Mouse (Mus musculus): Measurements from ENCODE around the gene Myo1d. TPM values are rescaled to one million over a fixed set of nuclear protein-coding genes. Genes with fewer than 3 reads are reported as not detected.

The Myo1d gene
- polyA plus RNA-seq, 1 experiment = 10.8 TPM

GRCm38 (mm10) chr11:80479425-80479824, 300.4 kb downstream of the Myo1d start:
- no peaks in the 10 kb centered on the region for H3K27me3 ChIP-seq (ENCODE audit: control insufficient read depth, insufficient read depth, insufficient read length)
- peaks cover 31% of the 10 kb centered on the region for H3K79me3 ChIP-seq (ENCODE audit: low read depth)
- peaks cover 30% of the 10 kb centered on the region for H3K36me3 ChIP-seq (ENCODE audit: control insufficient read depth, insufficient read depth)
- H3K79me2 ChIP-seq (ENCODE audit: control insufficient read depth, insufficient read depth) = peaks cover 50% of the 10 kb centered on the region
- TF ChIP-seq CEBPB (IDR thresholded peaks at IDR 0.05; ENCODE audit: low read depth) (no peak), MYOG (IDR thresholded peaks at IDR 0.05; ENCODE audit: control insufficient read depth, extremely low read depth, insufficient read length) (no peak), FOSL1 (IDR thresholded peaks at IDR 0.05; ENCODE audit: insufficient read depth, low read length, poor library complexity, severe bottlenecking) (no peak)
- no peak overlapping the region for H3K4me3 ChIP-seq (ENCODE audit: insufficient read depth, poor library complexity, severe bottlenecking)
- no peak overlapping the region for H3ac ChIP-seq (ENCODE audit: control insufficient read depth, insufficient read length, low read depth)

- H3K79me3 ChIP-seq (ENCODE audit: low read depth) = peaks cover 31% of the 10 kb centered on the region
- H3K27me3 ChIP-seq (ENCODE audit: control insufficient read depth, insufficient read depth, insufficient read length) = no peaks in the 10 kb centered on the region
- H3ac ChIP-seq (ENCODE audit: control insufficient read depth, insufficient read length, low read depth) = no peak overlapping the region
- TF ChIP-seq USF1 (IDR thresholded peaks at IDR 0.05; ENCODE audit: low read depth) = no peak
- TF ChIP-seq CEBPB (IDR thresholded peaks at IDR 0.05; ENCODE audit: low read depth) = no peak
- TF ChIP-seq CTCF (IDR thresholded peaks at IDR 0.05; ENCODE audit: control insufficient read depth, insufficient read depth, insufficient read length) = no peak
- TF ChIP-seq MAX (IDR thresholded peaks at IDR 0.05) = no peak
- TF ChIP-seq MYOD1 (IDR thresholded peaks at IDR 0.05; ENCODE audit: control insufficient read depth, insufficient read length, low read depth) = no peak
- no peak for TF ChIP-seq MYOG (IDR thresholded peaks at IDR 0.05; ENCODE audit: control insufficient read depth, extremely low read depth, insufficient read length)
- no peak for TF ChIP-seq FOSL1 (IDR thresholded peaks at IDR 0.05; ENCODE audit: insufficient read depth, low read length, poor library complexity, severe bottlenecking)
- peak overlapping the region; percentile 14 for H3K4me3 ChIP-seq (ENCODE audit: insufficient read depth, poor library complexity, severe bottlenecking)
- peaks cover 50% of the 10 kb centered on the region for H3K79me2 ChIP-seq (ENCODE audit: control insufficient read depth, insufficient read depth)
- H3K36me3 ChIP-seq (ENCODE audit: control insufficient read depth, insufficient read depth) = peaks cover 35% of the 10 kb centered on the region
Measured at GRCm38 (mm10) chr11:80478694-80479412, 301.0 kb downstream of the Myo1d start.

DNA sequence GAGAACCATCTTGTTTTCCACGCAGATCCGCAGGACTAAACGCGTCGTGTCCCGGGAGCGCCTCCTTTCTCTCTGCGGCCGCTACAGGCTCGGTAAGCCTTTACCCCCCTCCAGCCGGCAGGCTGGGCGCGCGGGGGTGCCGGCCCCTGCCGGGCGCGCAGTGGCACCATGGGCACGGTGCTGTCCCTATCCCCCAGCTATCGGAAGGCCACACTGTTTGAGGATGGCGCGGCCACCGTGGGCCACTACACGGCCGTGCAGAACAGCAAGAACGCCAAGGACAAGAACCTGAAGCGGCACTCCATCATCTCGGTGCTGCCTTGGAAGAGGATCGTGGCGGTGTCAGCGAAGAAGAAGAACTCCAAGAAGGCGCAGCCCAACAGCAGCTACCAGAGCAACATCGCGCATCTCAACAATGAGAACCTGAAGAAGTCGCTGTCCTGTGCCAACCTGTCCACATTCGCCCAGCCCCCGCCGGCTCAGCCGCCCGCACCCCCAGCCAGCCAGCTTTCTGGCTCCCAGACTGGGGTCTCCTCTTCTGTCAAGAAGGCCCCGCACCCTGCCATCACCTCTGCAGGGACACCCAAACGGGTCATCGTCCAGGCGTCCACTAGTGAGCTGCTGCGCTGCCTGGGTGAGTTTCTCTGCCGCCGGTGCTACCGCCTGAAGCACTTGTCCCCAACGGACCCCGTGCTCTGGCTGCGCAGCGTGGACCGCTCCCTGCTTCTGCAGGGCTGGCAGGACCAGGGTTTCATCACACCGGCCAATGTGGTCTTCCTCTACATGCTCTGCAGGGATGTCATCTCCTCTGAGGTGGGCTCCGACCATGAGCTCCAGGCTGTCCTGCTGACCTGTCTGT, 302.3 kb downstream of the Myo1d start:
- H3K27me3 ChIP-seq (ENCODE audit: control insufficient read depth, insufficient read depth, insufficient read length) = no peaks in the 10 kb centered on the region
- peaks cover 47% of the 10 kb centered on the region for H3K36me3 ChIP-seq (ENCODE audit: control insufficient read depth, insufficient read depth)
- no peak for TF ChIP-seq USF1 (IDR thresholded peaks at IDR 0.05; ENCODE audit: low read depth)
- no peak for TF ChIP-seq MAX (IDR thresholded peaks at IDR 0.05)
- TF ChIP-seq MYOD1 (IDR thresholded peaks at IDR 0.05; ENCODE audit: control insufficient read depth, insufficient read length, low read depth) = no peak
- TF ChIP-seq CEBPB (IDR thresholded peaks at IDR 0.05; ENCODE audit: low read depth) = no peak
- no peak for TF ChIP-seq MYOG (IDR thresholded peaks at IDR 0.05; ENCODE audit: control insufficient read depth, extremely low read depth, insufficient read length)
- TF ChIP-seq CTCF (IDR thresholded peaks at IDR 0.05; ENCODE audit: control insufficient read depth, insufficient read depth, insufficient read length) = no peak
- no peak for TF ChIP-seq FOSL1 (IDR thresholded peaks at IDR 0.05; ENCODE audit: insufficient read depth, low read length, poor library complexity, severe bottlenecking)
- H3K4me3 ChIP-seq (ENCODE audit: insufficient read depth, poor library complexity, severe bottlenecking) = peak overlapping the region; percentile 68
- H3K79me3 ChIP-seq (ENCODE audit: low read depth) = peaks cover 31% of the 10 kb centered on the region
- H3ac ChIP-seq (ENCODE audit: control insufficient read depth, insufficient read length, low read depth) = peak overlapping the region; percentile 91
- peaks cover 50% of the 10 kb centered on the region for H3K79me2 ChIP-seq (ENCODE audit: control insufficient read depth, insufficient read depth)

GRCm38 (mm10) chr11:80476222-80477189, 303.3 kb downstream of the Myo1d start, which contains the start of gene Cdk5r1:
Cdk5r1 (plus strand) TSS chr11:80477023.
- peak within 1 kb of the TSS; percentile 68 for H3K4me3 ChIP-seq (ENCODE audit: insufficient read depth, poor library complexity, severe bottlenecking)
- TF ChIP-seq USF1 (IDR thresholded peaks at IDR 0.05; ENCODE audit: low read depth) (no peak), MYOG (IDR thresholded peaks at IDR 0.05; ENCODE audit: control insufficient read depth, extremely low read depth, insufficient read length) (no peak), MYOD1 (IDR thresholded peaks at IDR 0.05; ENCODE audit: control insufficient read depth, insufficient read length, low read depth) (no peak), CEBPB (IDR thresholded peaks at IDR 0.05; ENCODE audit: low read depth) (no peak), CTCF (IDR thresholded peaks at IDR 0.05; ENCODE audit: control insufficient read depth, insufficient read depth, insufficient read length) (peak; percentile 76), MAX (IDR thresholded peaks at IDR 0.05) (peak; percentile 10)
- H3K79me3 ChIP-seq (ENCODE audit: low read depth) = peaks cover 31% of the 10 kb centered on the region
- H3K79me2 ChIP-seq (ENCODE audit: control insufficient read depth, insufficient read depth) = peaks cover 47% of the 10 kb centered on the region
- H3K36me3 ChIP-seq (ENCODE audit: control insufficient read depth, insufficient read depth) = peaks cover 56% of the 10 kb centered on the region
- no peaks in the 10 kb centered on the region for H3K27me3 ChIP-seq (ENCODE audit: control insufficient read depth, insufficient read depth, insufficient read length)
- peak within 1 kb of the TSS; percentile 91 for H3ac ChIP-seq (ENCODE audit: control insufficient read depth, insufficient read length, low read depth)

- Histone ChIP-seq H3K36me3 (ENCODE audit: control insufficient read depth, insufficient read depth) (peaks cover 63% of the 10 kb centered on the region), H3K4me3 (ENCODE audit: insufficient read depth, poor library complexity, severe bottlenecking) (no peak overlapping the region), H3K79me3 (ENCODE audit: low read depth) (peaks cover 30% of the 10 kb centered on the region), H3ac (ENCODE audit: control insufficient read depth, insufficient read length, low read depth) (no peak overlapping the region), H3K79me2 (ENCODE audit: control insufficient read depth, insufficient read depth) (peaks cover 38% of the 10 kb centered on the region), H3K27me3 (ENCODE audit: control insufficient read depth, insufficient read depth, insufficient read length) (no peaks in the 10 kb centered on the region)
- TF ChIP-seq FOSL1 (IDR thresholded peaks at IDR 0.05; ENCODE audit: insufficient read depth, low read length, poor library complexity, severe bottlenecking) (no peak), MYOD1 (IDR thresholded peaks at IDR 0.05; ENCODE audit: control insufficient read depth, insufficient read length, low read depth) (no peak), CEBPB (IDR thresholded peaks at IDR 0.05; ENCODE audit: low read depth) (no peak), CTCF (IDR thresholded peaks at IDR 0.05; ENCODE audit: control insufficient read depth, insufficient read depth, insufficient read length) (no peak), MYOG (IDR thresholded peaks at IDR 0.05; ENCODE audit: control insufficient read depth, extremely low read depth, insufficient read length) (no peak), USF1 (IDR thresholded peaks at IDR 0.05; ENCODE audit: low read depth) (no peak), MAX (IDR thresholded peaks at IDR 0.05) (no peak)
Measured at GRCm38 (mm10) chr11:80475544-80475943, 304.3 kb downstream of the Myo1d start.

Measured in C2C12 (cell line).